Comparison of ENCODE assay signal across 9 mouse cellular contexts in the genomic region with DNA sequence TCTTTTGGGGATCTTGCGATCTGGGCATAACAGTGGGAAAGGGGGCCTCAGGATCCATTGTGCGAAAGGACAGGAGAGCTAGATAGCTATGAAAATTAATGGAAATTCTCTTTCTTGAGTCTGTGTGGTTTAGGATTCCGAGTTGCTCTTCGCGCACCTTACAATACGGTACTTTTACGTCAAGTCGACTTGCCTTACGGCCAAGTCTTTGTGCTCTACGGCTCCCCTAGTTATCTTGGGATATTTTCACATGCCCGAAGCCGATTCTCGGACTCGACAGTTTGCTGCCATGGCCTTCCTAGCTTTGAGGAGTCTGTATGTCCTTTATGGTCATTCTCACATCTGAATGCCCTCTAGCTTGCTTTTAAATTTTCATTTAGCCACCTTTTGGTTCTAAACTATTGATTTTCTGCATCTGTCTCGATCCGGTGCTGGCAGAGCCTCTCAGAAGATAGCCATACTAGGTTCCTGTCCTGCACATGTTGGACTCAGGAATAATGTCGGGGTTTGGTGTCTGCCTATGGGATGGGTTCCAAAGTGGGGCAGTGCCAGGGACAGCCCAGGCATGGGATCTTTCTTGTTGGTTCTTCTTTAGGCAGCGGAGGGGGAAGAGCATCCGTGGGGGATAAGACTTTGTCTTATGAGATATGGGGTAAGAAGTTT.
A peak's percentile ranks its signal among the peaks of the same experiment; 100 is the strongest.
DNase-seq lines count a peak whose midpoint lies in the region; ATAC-seq and TF ChIP-seq lines count a peak whose summit lies in the region.
"Had no signal": no experiment of that assay in that cellular context is flagged by ENCODE, and none has a peak within 500 bp of the region (broad histone marks: within the 10 kb centered on the region; RNA-seq: fewer than 3 reads in every experiment).

No protein-coding gene starts in this region.

- no peaks in the 10 kb centered on the region for H3K9me3 ChIP-seq in intestine, embryonic 14.5 days (ENCODE audit: control insufficient read depth, low read length)
- no peaks in the 10 kb centered on the region for H3K9me3 ChIP-seq in midbrain, embryonic 10.5 days (replicated peaks)

- no peaks in the 10 kb centered on the region for H3K4me1 ChIP-seq in cortical plate, adult 2 months (ENCODE audit: control insufficient read depth, insufficient read depth, low read length)
- no peaks in the 10 kb centered on the region for H3K4me1 ChIP-seq in intestine, embryonic 14.5 days (replicated peaks; ENCODE audit: control insufficient read depth, insufficient read depth, low read length)
- no peaks in the 10 kb centered on the region for H3K4me1 ChIP-seq in midbrain, embryonic 10.5 days
- no peaks in the 10 kb centered on the region for H3K4me1 ChIP-seq in small intestine, adult 2 months (ENCODE audit: control insufficient read depth, insufficient read depth, insufficient read length, low read length)

- 40% methylated on average over 19 of the region's 19 CpGs for WGBS in intestine, embryonic 14.5 days
- 56% methylated on average over 19 of the region's 19 CpGs for WGBS in midbrain, embryonic 10.5 days
- 36% methylated on average over 19 of the region's 19 CpGs for WGBS in small intestine, adult 2 months

- no peak for TF ChIP-seq POLR2A in cortical plate, adult 2 months (IDR thresholded peaks at IDR 0.05; ENCODE audit: extremely low read depth, insufficient read depth, low read length)
- TF ChIP-seq POLR2A in small intestine, adult 2 months (IDR thresholded peaks at IDR 0.05; ENCODE audit: low read depth, low read length), result no peak

- peak overlapping the region; percentile 27 for H3K4me2 ChIP-seq in intestine, embryonic 14.5 days (ENCODE audit: low read length)

- no peak overlapping the region for H3K27ac ChIP-seq in cortical plate, adult 2 months (ENCODE audit: insufficient read depth, low read length)
- H3K27ac ChIP-seq in intestine, embryonic 14.5 days (ENCODE audit: low read depth), result no peak overlapping the region
- no peak overlapping the region for H3K27ac ChIP-seq in midbrain, embryonic 10.5 days (replicated peaks)
- H3K27ac ChIP-seq in small intestine, adult 2 months (ENCODE audit: insufficient read depth, low read depth, low read length), result no peak overlapping the region

- no peak for TF ChIP-seq CTCF in cortical plate, adult 2 months (IDR thresholded peaks at IDR 0.05; ENCODE audit: extremely low read depth, insufficient read depth, low read length)
- TF ChIP-seq CTCF in small intestine, adult 2 months (IDR thresholded peaks at IDR 0.05; ENCODE audit: extremely low read depth, insufficient read length, insufficient replicate concordance, low read depth, low read length), result no peak

- peak overlapping the region; percentile 32; the same call in 1 of the 2 replicates for H3K9ac ChIP-seq in intestine, embryonic 14.5 days (ENCODE audit: low read length)

- H3K4me3 ChIP-seq in cortical plate, adult 2 months (ENCODE audit: insufficient read depth, low read length), result peak overlapping the region; percentile 59
- peak overlapping the region; percentile 40 for H3K4me3 ChIP-seq in intestine, embryonic 14.5 days (ENCODE audit: low read depth, low read length)
- H3K4me3 ChIP-seq in midbrain, embryonic 10.5 days, result peak overlapping the region; percentile 47
- peak overlapping the region; percentile 67 for H3K4me3 ChIP-seq in small intestine, adult 2 months (ENCODE audit: low read depth, low read length)

- H3K27me3 ChIP-seq in intestine, embryonic 14.5 days (replicated peaks; ENCODE audit: control insufficient read depth, insufficient read depth, low read length), result no peaks in the 10 kb centered on the region
- H3K27me3 ChIP-seq in midbrain, embryonic 10.5 days (ENCODE audit: low read depth, poor library complexity, severe bottlenecking), result no peaks in the 10 kb centered on the region
- H3K27me3 ChIP-seq in small intestine, adult 2 months (ENCODE audit: control insufficient read depth, insufficient read depth, low read length), result no peaks in the 10 kb centered on the region
- H3K27me3 ChIP-seq: CH12.LX had no signal

- H3K36me3 ChIP-seq in intestine, embryonic 14.5 days (ENCODE audit: control insufficient read depth, insufficient read depth, low read length), result no peaks in the 10 kb centered on the region
- H3K36me3 ChIP-seq in midbrain, embryonic 10.5 days, result no peaks in the 10 kb centered on the region
- no peaks in the 10 kb centered on the region for H3K36me3 ChIP-seq in small intestine, adult 2 months (ENCODE audit: control insufficient read depth, insufficient read depth, low read length)

- ATAC-seq in intestine, embryonic 14.5 days (replicated peaks; ENCODE audit: low FRiP score, low TSS enrichment, low read depth), result 0 out of 2 replicates have a peak, but pooled peaks have one; percentile 40

- intact Hi-C loops in left cerebral cortex, postnatal 4 days (cut with DNase I), result no loop called here

- peak; percentile 75 for DNase-seq in layer of hippocampus, adult 11-12 months (ENCODE audit: low spot score)
- no peak for DNase-seq in layer of hippocampus, adult 9-10 months (ENCODE audit: low spot score)
- peak; percentile 31 for DNase-seq in gastrocnemius, postnatal 10 days
- DNase-seq in intestine, embryonic 14.5 days (ENCODE audit: low spot score), result peak; percentile 53
- DNase-seq in left cerebral cortex, postnatal 4 days, result peak; percentile 61
- peak; percentile 46 for DNase-seq in midbrain, embryonic 10.5 days (ENCODE audit: low spot score)
